Mouse (Mus musculus) liver, embryonic 16.5 days (tissue): ENCODE results near the gene Gnai1. TPM values are rescaled to one million over a fixed set of nuclear protein-coding genes. Genes with fewer than 3 reads are reported as not detected.

ENCODE experiments used
- ATAC-seq: fragments of 200-750 bp; cut with Nextera tagmentation; 2 replicates; pipeline ENCODE4 v1.8.0; 2017; ENCODE audit warnings: low read depth, mild to moderate bottlenecking, moderate number of reproducible peaks, moderate library complexity
- H3K27ac ChIP-seq: fragments of 300-500 bp; sonication (generic); 2 replicates; pipeline ENCODE4 v1.5.1; 2014; ENCODE audit warnings: mild to moderate bottlenecking, low read length
- H3K27me3 ChIP-seq: fragments of 300-500 bp; sonication (generic); 2 replicates; pipeline ENCODE4 v1.6.1; 2014; ENCODE audit warnings: low read depth, low read length, mixed read lengths; ENCODE audit not compliant: control insufficient read depth, insufficient read depth
- H3K36me3 ChIP-seq: fragments of 300-500 bp; sonication (generic); 2 replicates; pipeline ENCODE4 v1.6.1; 2014; ENCODE audit warnings: mild to moderate bottlenecking; ENCODE audit not compliant: control insufficient read depth, insufficient read depth
- H3K4me1 ChIP-seq: fragments of 300-500 bp; sonication (generic); 2 replicates; pipeline ENCODE4 v1.6.1; 2014; ENCODE audit warnings: low read depth, low read length, mixed read lengths; ENCODE audit not compliant: control insufficient read depth
- H3K4me2 ChIP-seq: fragments of 300-500 bp; sonication (generic); 2 replicates; pipeline ENCODE4 v1.6.1; 2014; ENCODE audit warnings: low read depth, low read length, mixed read lengths
- H3K4me3 ChIP-seq: fragments of 300-500 bp; sonication (generic); 2 replicates; pipeline ENCODE4 v1.5.1; 2014; ENCODE audit warnings: low read depth, mild to moderate bottlenecking, low read length
- H3K9ac ChIP-seq: fragments of 300-500 bp; sonication (generic); 2 replicates; pipeline ENCODE4 v1.6.1; 2014; ENCODE audit warnings: low read depth, low read length
- H3K9me3 ChIP-seq: fragments of 300-500 bp; sonication (generic); replicated peaks from 2 replicates; pipeline ENCODE4 v1.6.1; 2016; ENCODE audit warnings: low read length; ENCODE audit not compliant: control insufficient read depth
- WGBS: fragments of 180-500 bp; shearing (Covaris S2); extraction: QIAGEN DNeasy Blood & Tissue Kit; methylation state at CpG from one replicate; pipeline ENCODE4 v1.1.7; 2014; ENCODE audit not compliant: insufficient replicate concordance; 5-methylcytosine and 5-hydroxymethylcytosine counted together
- polyA plus RNA-seq: library from polyadenylated mRNA; unstranded; fragments of >200 nt; fragmentation: Nextera tagmentation; extraction: Ambion mirVana; gene quantifications from 2 replicates; pipeline ENCODE4 v1.2.1, GENCODE M21; 2015

Gene Gnai1
- polyA plus RNA-seq, 1 experiment from 2014 or later: 1.8 TPM

- Histone ChIP-seq H3K27me3 (no peaks in the 10 kb centered on the region), H3K27ac (no peak overlapping the region), H3K9ac (no peak overlapping the region), H3K4me3 (no peak overlapping the region), H3K9me3 (no peaks in the 10 kb centered on the region; the same call in 1 of the 2 replicates), H3K36me3 (no peaks in the 10 kb centered on the region), H3K4me2 (no peak overlapping the region), H3K4me1 (no peaks in the 10 kb centered on the region)
- WGBS: 55% methylated on average over 5 of the region's 5 CpGs
- ATAC-seq: no peak
These were observed 109.7 kb downstream of the Gnai1 start for GRCm38 (mm10) chr5:18250379-18251017.

GRCm38 (mm10) chr5:18249132-18249531 lies 111.0 kb downstream of the Gnai1 start:
- Histone ChIP-seq H3K9me3 (no peaks in the 10 kb centered on the region; the same call in 1 of the 2 replicates), H3K4me3 (no peak overlapping the region), H3K27me3 (no peaks in the 10 kb centered on the region), H3K9ac (no peak overlapping the region), H3K4me1 (no peaks in the 10 kb centered on the region), H3K27ac (no peak overlapping the region), H3K36me3 (no peaks in the 10 kb centered on the region), H3K4me2 (no peak overlapping the region)
- no peak for ATAC-seq
- 74% methylated on average over 5 of the region's 5 CpGs for WGBS

GRCm38 (mm10) chr5:18229396-18229795 lies 130.8 kb downstream of the Gnai1 start:
- H3K9me3 ChIP-seq: no peaks in the 10 kb centered on the region
- H3K27me3 ChIP-seq: no peaks in the 10 kb centered on the region
- no peak overlapping the region for H3K27ac ChIP-seq
- H3K4me3 ChIP-seq: no peak overlapping the region
- no peaks in the 10 kb centered on the region for H3K36me3 ChIP-seq
- H3K4me2 ChIP-seq: no peak overlapping the region
- WGBS: 32% methylated on average over 1 of the region's 1 CpGs
- H3K9ac ChIP-seq: no peak overlapping the region
- H3K4me1 ChIP-seq: no peaks in the 10 kb centered on the region
- ATAC-seq: no peak

- H3K4me1 ChIP-seq: no peaks in the 10 kb centered on the region
- H3K9me3 ChIP-seq: no peaks in the 10 kb centered on the region
- no peak for ATAC-seq
- no peak overlapping the region for H3K4me2 ChIP-seq
- no peak overlapping the region for H3K27ac ChIP-seq
- H3K4me3 ChIP-seq: no peak overlapping the region
- no peaks in the 10 kb centered on the region for H3K36me3 ChIP-seq
- 55% methylated on average over 7 of the region's 7 CpGs for WGBS
- H3K27me3 ChIP-seq: no peaks in the 10 kb centered on the region
- H3K9ac ChIP-seq: no peak overlapping the region
These were observed 131.3 kb downstream of the Gnai1 start for GRCm38 (mm10) chr5:18228866-18229265.

GRCm38 (mm10) chr5:18220873-18221272 lies 139.3 kb downstream of the Gnai1 start:
- 29% methylated on average over 1 of the region's 1 CpGs for WGBS
- no peaks in the 10 kb centered on the region for H3K27me3 ChIP-seq
- ATAC-seq: no peak

GRCm38 (mm10) chr5:18218292-18218691 lies 141.9 kb downstream of the Gnai1 start:
- Histone ChIP-seq H3K4me2 (no peak overlapping the region), H3K9ac (no peak overlapping the region), H3K27ac (no peak overlapping the region), H3K27me3 (no peaks in the 10 kb centered on the region), H3K4me1 (no peaks in the 10 kb centered on the region), H3K4me3 (no peak overlapping the region), H3K36me3 (no peaks in the 10 kb centered on the region), H3K9me3 (no peaks in the 10 kb centered on the region)
- no peak for ATAC-seq
- WGBS: 55% methylated on average over 2 of the region's 2 CpGs

More at GRCm38 (mm10) chr5:18220873-18221272, 139.3 kb downstream of the Gnai1 start:
- H3K4me1 ChIP-seq: no peaks in the 10 kb centered on the region
- H3K27ac ChIP-seq: no peak overlapping the region
- H3K9me3 ChIP-seq: no peaks in the 10 kb centered on the region
- no peaks in the 10 kb centered on the region for H3K36me3 ChIP-seq
- H3K9ac ChIP-seq: no peak overlapping the region
- no peak overlapping the region for H3K4me3 ChIP-seq
- no peak overlapping the region for H3K4me2 ChIP-seq

- ATAC-seq: no peak
- H3K27ac ChIP-seq: no peak overlapping the region
- no peak overlapping the region for H3K4me3 ChIP-seq
These were observed 142.3 kb downstream of the Gnai1 start for GRCm38 (mm10) chr5:18217856-18218255.

More at GRCm38 (mm10) chr5:18217856-18218255, 142.3 kb downstream of the Gnai1 start:
- Histone ChIP-seq H3K27me3 (no peaks in the 10 kb centered on the region), H3K4me1 (no peaks in the 10 kb centered on the region), H3K36me3 (no peaks in the 10 kb centered on the region), H3K4me2 (no peak overlapping the region), H3K9ac (no peak overlapping the region), H3K9me3 (no peaks in the 10 kb centered on the region)
